Mouse (Mus musculus): ENCODE measurements around the gene Fkbp10.
A peak's percentile ranks its signal among the peaks of the same experiment; 100 is the strongest.

Fkbp10 gene

GRCm38 (mm10) chr11:100408835-100409462 lies 6.5 kb upstream of the Fkbp10 start:
- no peak for DNase-seq (ENCODE audit: low read depth in 2 of 2, low spot score in 2 of 2)

- no peak for DNase-seq (ENCODE audit: low read depth in 2 of 2, low spot score in 2 of 2)
These were observed 5.8 kb upstream of the Fkbp10 start for GRCm38 (mm10) chr11:100409686-100410085.

GRCm38 (mm10) chr11:100411736-100412135 lies 3.8 kb upstream of the Fkbp10 start:
- peak in 1 of 2 experiments; percentile 27 for DNase-seq (ENCODE audit: low read depth in 2 of 2, low spot score in 2 of 2)

GRCm38 (mm10) chr11:100413541-100413940 lies 2.0 kb upstream of the Fkbp10 start:
- no peak for DNase-seq (ENCODE audit: low read depth in 2 of 2, low spot score in 2 of 2)

- DNase-seq (ENCODE audit: low read depth in 2 of 2, low spot score in 2 of 2): peak; percentile 34 to 51
These were observed 1.2 kb upstream of the Fkbp10 start, which contains the start of gene P3h4 for GRCm38 (mm10) chr11:100414021-100414913. TSS of gene P3h4 (minus strand) at chr11:100414836.

GRCm38 (mm10) chr11:100421537-100421936 lies 6.0 kb downstream of the Fkbp10 start:
- DNase-seq (ENCODE audit: low read depth in 2 of 2, low spot score in 2 of 2): no peak

- no peak for DNase-seq (ENCODE audit: low read depth in 2 of 2, low spot score in 2 of 2)
These were observed 8.3 kb downstream of the Fkbp10 start for GRCm38 (mm10) chr11:100423836-100424235.

GRCm38 (mm10) chr11:100425851-100426250 lies 10.4 kb downstream of the Fkbp10 start:
- peak; percentile 40 to 59 for DNase-seq (ENCODE audit: low read depth in 2 of 2, low spot score in 2 of 2)

- DNase-seq (ENCODE audit: low read depth in 2 of 2, low spot score in 2 of 2): no peak
These were observed 11.3 kb downstream of the Fkbp10 start for GRCm38 (mm10) chr11:100426820-100427219.

GRCm38 (mm10) chr11:100428612-100429199 lies 13.2 kb downstream of the Fkbp10 start:
- no peak for DNase-seq (ENCODE audit: low read depth in 2 of 2, low spot score in 2 of 2)

GRCm38 (mm10) chr11:100430052-100430451 lies 14.6 kb downstream of the Fkbp10 start:
- no peak for DNase-seq (ENCODE audit: low read depth in 2 of 2, low spot score in 2 of 2)

GRCm38 (mm10) chr11:100432002-100432401 lies 16.5 kb downstream of the Fkbp10 start:
- no peak for DNase-seq (ENCODE audit: low read depth in 2 of 2, low spot score in 2 of 2)

GRCm38 (mm10) chr11:100435678-100436246 lies 20.3 kb downstream of the Fkbp10 start:
- DNase-seq (ENCODE audit: low read depth in 2 of 2, low spot score in 2 of 2): no peak

GRCm38 (mm10) chr11:100437901-100438300 lies 22.4 kb downstream of the Fkbp10 start:
- DNase-seq (ENCODE audit: low read depth in 2 of 2, low spot score in 2 of 2): no peak

- peak; percentile 76 to 84 for DNase-seq (ENCODE audit: low read depth in 2 of 2, low spot score in 2 of 2)
These were observed 25.4 kb downstream of the Fkbp10 start for GRCm38 (mm10) chr11:100440691-100441522.

- DNase-seq (ENCODE audit: low read depth in 2 of 2, low spot score in 2 of 2): no peak
These were observed 26.3 kb downstream of the Fkbp10 start, which contains the start of the genes Nt5c3b and Klhl10 for GRCm38 (mm10) chr11:100441797-100442196. TSS of gene Nt5c3b (minus strand) at chr11:100441808. TSS of gene Klhl10 (plus strand) at chr11:100441917.

GRCm38 (mm10) chr11:100442625-100443024 lies 27.1 kb downstream of the Fkbp10 start:
- DNase-seq (ENCODE audit: low read depth in 2 of 2, low spot score in 2 of 2): no peak

- DNase-seq (ENCODE audit: low read depth in 2 of 2, low spot score in 2 of 2): no peak
These were observed 41.8 kb downstream of the Fkbp10 start for GRCm38 (mm10) chr11:100457247-100457646.

GRCm38 (mm10) chr11:100457711-100458110 lies 42.2 kb downstream of the Fkbp10 start:
- no peak for DNase-seq (ENCODE audit: low read depth in 2 of 2, low spot score in 2 of 2)

GRCm38 (mm10) chr11:100462699-100463098 lies 47.2 kb downstream of the Fkbp10 start:
- DNase-seq (ENCODE audit: low read depth in 2 of 2, low spot score in 2 of 2): no peak

Data from CD8-positive naive resting alpha-beta T cell, adult 2 months (primary cell).